Mouse (Mus musculus) heart, embryonic 15.5 days (tissue): ENCODE data around the gene Dapp1. TPM values are rescaled to one million over a fixed set of nuclear protein-coding genes. Genes with fewer than 3 reads are reported as not detected.

Experiments used
- ATAC-seq: fragments of 200-750 bp; cut with Nextera tagmentation; replicated peaks from 2 replicates; pipeline ENCODE4 v1.8.0; 2017; ENCODE audit warnings: low read depth, moderate TSS enrichment; ENCODE audit not compliant: insufficient number of reproducible peaks, insufficient read depth, low FRiP score
- H3K27ac ChIP-seq: fragments of 300-500 bp; sonication (generic); 2 replicates; pipeline ENCODE4 v1.5.1; 2015; ENCODE audit warnings: mild to moderate bottlenecking, inconsistent platforms
- H3K27me3 ChIP-seq: fragments of 300-500 bp; sonication (generic); 2 replicates; pipeline ENCODE4 v1.6.1; 2015; ENCODE audit warnings: inconsistent platforms
- H3K36me3 ChIP-seq: fragments of 300-500 bp; sonication (generic); 2 replicates; pipeline ENCODE4 v1.6.1; 2015; ENCODE audit warnings: mild to moderate bottlenecking, inconsistent platforms
- H3K4me1 ChIP-seq: fragments of 300-500 bp; sonication (generic); replicated peaks from 2 replicates; pipeline ENCODE4 v1.6.1; 2015; ENCODE audit warnings: inconsistent platforms
- H3K4me2 ChIP-seq: fragments of 300-500 bp; sonication (generic); 2 replicates; pipeline ENCODE4 v1.6.1; 2015; ENCODE audit warnings: inconsistent platforms, mild to moderate bottlenecking, moderate library complexity
- H3K4me3 ChIP-seq: fragments of 300-500 bp; sonication (generic); 2 replicates; pipeline ENCODE4 v1.5.1; 2015; ENCODE audit warnings: mild to moderate bottlenecking, inconsistent platforms
- H3K9ac ChIP-seq: fragments of 300-500 bp; sonication (generic); 2 replicates; pipeline ENCODE4 v1.6.1; 2015; ENCODE audit warnings: mild to moderate bottlenecking, inconsistent platforms
- H3K9me3 ChIP-seq: fragments of 300-500 bp; sonication (generic); replicated peaks from 2 replicates; pipeline ENCODE4 v1.6.1; 2016; ENCODE audit warnings: inconsistent platforms
- WGBS: fragments of 180-500 bp; shearing (Covaris S2); methylation state at CpG from one replicate; pipeline ENCODE4 v1.1.7; 2015; ENCODE audit warnings: mixed read lengths; 5-methylcytosine and 5-hydroxymethylcytosine counted together
- polyA plus RNA-seq: library from polyadenylated mRNA; unstranded; fragments of >200 nt; fragmentation: Nextera tagmentation; extraction: Ambion mirVana; gene quantifications from 2 replicates; pipeline ENCODE4 v1.2.1, GENCODE M21; 2015

Dapp1 gene
- polyA plus RNA-seq, 1 experiment from 2014 or later, result 18.4 TPM

- Histone ChIP-seq H3K4me3 (no peak overlapping the region), H3K27me3 (no peaks in the 10 kb centered on the region), H3K27ac (no peak overlapping the region), H3K4me2 (no peak overlapping the region), H3K4me1 (no peaks in the 10 kb centered on the region), H3K36me3 (no peaks in the 10 kb centered on the region), H3K9me3 (no peaks in the 10 kb centered on the region), H3K9ac (no peak overlapping the region)
- ATAC-seq, result no peak
- WGBS, result 95% methylated on average over 5 of the region's 5 CpGs
These were observed 100.3 kb downstream of the Dapp1 start for GRCm38 (mm10) chr3:137881093-137881492.

Other genes with a start within 250 kb of the Dapp1 start
- 920 and 981 TPM in 2 replicates for gene H2afz, start 117.1 kb downstream of the Dapp1 start, polyA plus RNA-seq
- gene Dnajb14, start 113.9 kb downstream of the Dapp1 start, polyA plus RNA-seq, result 9.5 and 10.5 TPM in 2 replicates
- 100 and 108 TPM in 2 replicates for gene Lamtor3, start 63.0 kb downstream of the Dapp1 start, polyA plus RNA-seq
- gene 1110002E22Rik, start 83.5 kb upstream of the Dapp1 start, polyA plus RNA-seq, result 13.8 and 16.0 TPM in 2 replicates
- gene Gm5105, start 85.8 kb upstream of the Dapp1 start, polyA plus RNA-seq, result 0.47 and 0.58 TPM in 2 replicates
- 6.9 and 8.3 TPM in 2 replicates for gene Trmt10a, start 161.9 kb upstream of the Dapp1 start, polyA plus RNA-seq
- 6.0 and 6.8 TPM in 2 replicates for gene Mttp, start 163.4 kb upstream of the Dapp1 start, polyA plus RNA-seq
- not detected in 2 replicates for gene 4930579F01Rik, start 212.3 kb upstream of the Dapp1 start, polyA plus RNA-seq
- 0.05 and 0.11 TPM in 2 replicates for gene Adh7, start 236.2 kb upstream of the Dapp1 start, polyA plus RNA-seq